Mouse (Mus musculus): ENCODE results near the gene Clic5.

DNA sequence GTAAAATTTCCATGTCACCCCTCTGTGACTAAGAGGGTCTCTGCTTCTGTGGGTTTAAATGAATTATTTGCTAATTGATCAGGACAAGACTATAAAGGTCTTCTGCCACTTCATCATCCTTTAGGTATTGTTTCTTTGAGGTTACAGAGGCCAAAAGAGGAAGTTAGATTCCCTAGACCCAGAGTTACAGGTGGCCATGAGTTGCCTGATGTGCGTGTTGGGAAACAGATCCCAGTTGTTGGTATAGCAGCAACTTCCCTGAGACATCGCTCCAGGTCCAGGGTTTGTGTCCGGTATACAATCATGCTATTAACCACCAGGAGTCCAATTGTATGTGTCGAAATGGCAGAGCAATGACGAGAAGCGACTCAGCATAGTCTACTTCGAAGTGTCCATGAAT lies 81.7 kb downstream of the Clic5 start:
- TF ChIP-seq CTCF (IDR thresholded peaks at IDR 0.05; ENCODE audit: low read depth) = no peak
- no peak for TF ChIP-seq EP300 (IDR thresholded peaks at IDR 0.05; ENCODE audit: low read depth)
